Mouse (Mus musculus) inflammation-experienced regulatory T-cells, adult 16 weeks (primary cell): ENCODE data around the gene Clk1. TPM values are rescaled to one million over a fixed set of nuclear protein-coding genes. Genes with fewer than 3 reads are reported as not detected.

Experiments
- polyA plus RNA-seq: library from polyadenylated mRNA; unstranded; fragments of 100-300 nt; shearing (Covaris generic); gene quantifications from one replicate; pipeline ENCODE4 v1.2.1, GENCODE M21; 2017

Clk1 gene
- polyA plus RNA-seq = 444 TPM

DNA sequence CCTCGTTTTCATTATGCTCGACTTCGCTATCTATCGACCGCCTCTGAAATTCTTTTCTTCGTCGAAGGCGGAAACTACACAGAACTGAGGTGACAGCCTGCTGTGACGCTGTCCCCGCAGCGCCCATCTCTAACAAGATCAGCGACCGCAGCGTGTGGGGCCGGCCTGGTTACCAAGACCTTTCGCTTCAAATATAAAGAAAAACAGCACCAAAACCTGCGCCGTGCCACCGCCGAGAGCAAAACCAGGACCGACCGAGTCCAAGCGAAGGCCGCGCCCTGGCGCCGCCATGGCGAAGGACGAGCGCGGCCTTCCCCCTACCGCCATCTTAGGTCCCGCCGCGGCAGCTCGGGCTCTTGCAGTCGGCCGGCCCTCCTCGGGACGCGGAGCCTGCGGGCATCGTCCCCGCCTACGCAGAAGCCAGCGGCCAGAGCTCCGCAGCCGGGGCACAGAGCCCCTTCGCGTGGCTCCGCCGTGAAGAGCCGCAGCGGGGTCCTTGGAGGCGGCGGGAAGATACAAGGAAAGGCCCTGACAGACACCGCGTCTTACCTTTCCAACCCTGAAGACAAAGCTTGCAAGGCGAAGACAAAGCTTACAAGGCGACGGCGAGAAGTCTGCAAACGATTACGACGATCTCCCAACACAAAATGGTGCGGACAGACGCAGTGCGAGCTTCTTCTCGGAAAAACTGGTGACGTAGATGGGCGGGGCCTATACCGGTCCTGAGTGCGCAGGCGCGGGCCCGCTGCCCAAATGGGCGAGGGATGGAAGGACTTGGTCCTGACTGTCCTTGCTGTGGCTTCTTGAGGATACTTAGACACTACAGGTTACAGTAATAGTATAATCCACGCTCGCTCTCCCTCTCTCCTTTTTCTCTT, at the start of gene Clk1:
Gene Clk1, minus strand, starts transcription at position 696 of the 878 bp plus-strand sequence.

DNA sequence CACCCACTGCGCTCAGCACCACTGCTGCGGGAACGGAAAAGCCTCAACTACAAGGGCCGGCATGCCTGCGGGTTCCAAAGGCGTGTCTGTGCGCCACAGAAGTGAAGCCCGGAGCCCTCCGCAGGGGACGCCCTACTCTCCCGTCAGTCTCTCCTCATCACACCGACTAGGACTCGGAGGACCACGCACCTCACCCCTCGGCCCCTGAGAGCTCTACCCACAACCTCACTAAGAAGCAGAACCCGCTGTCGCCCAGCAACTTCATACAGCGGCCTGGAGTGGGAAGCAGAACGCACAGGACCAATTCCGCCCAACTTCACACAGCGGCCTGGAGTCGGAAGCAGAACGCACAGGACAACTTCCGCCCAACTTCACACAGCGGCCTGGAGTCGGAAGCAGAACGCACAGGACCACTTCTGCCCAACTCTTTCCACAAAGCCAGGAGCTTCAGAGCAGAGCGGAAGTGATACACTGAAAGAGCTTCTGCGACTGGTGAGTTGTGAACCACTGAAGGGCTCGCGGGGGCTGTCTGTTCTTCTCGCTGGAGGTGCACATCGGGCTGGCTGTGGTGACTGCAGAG, 21.4 kb upstream of the Clk1 start, which contains the start of the genes Nif3l1 and Ppil3:
Gene Nif3l1, plus strand, starts transcription at position 9 of the 580 bp plus-strand sequence.
Gene Ppil3, minus strand, starts transcription at position 344 of the 580 bp plus-strand sequence.

GRCm38 (mm10) chr1:58392652-58393283, 31.1 kb downstream of the Clk1 start, which contains the start of gene Bzw1:
Gene Bzw1 (plus strand): TSS chr1:58392898.

Other genes starting within 250 kb of the Clk1 start
- gene Aox4, start 213.7 kb downstream of the Clk1 start, polyA plus RNA-seq = not detected
- gene Aox2, start 145.7 kb downstream of the Clk1 start, polyA plus RNA-seq = not detected
- 431 TPM for gene Bzw1, start 31.2 kb downstream of the Clk1 start, polyA plus RNA-seq
- gene Nif3l1, start 21.1 kb upstream of the Clk1 start, polyA plus RNA-seq = 46.4 TPM
- 69.7 TPM for gene Ppil3, start 21.4 kb upstream of the Clk1 start, polyA plus RNA-seq
- 30.4 TPM for gene Orc2, start 81.0 kb upstream of the Clk1 start, polyA plus RNA-seq
- gene Fam126b, start 162.3 kb upstream of the Clk1 start, polyA plus RNA-seq = 16.4 TPM
- 130 TPM for gene Ndufb3, start 162.3 kb upstream of the Clk1 start, polyA plus RNA-seq